Mouse (Mus musculus) brain, embryonic 14.5 days (tissue): Measurements from ENCODE around the gene Slc35e4. TPM values are rescaled to one million over a fixed set of nuclear protein-coding genes. Genes with fewer than 3 reads are reported as not detected.

ENCODE experiments used
- DNase-seq: peaks from one replicate; pipeline ENCODE4 v3.0.0-alpha.2; 2011; ENCODE audit warnings: low read depth
- CTCF ChIP-seq: fragments of 200-500 bp; IDR thresholded peaks from 2 replicates; pipeline ENCODE4 v1.5.1; 2012; ENCODE audit warnings: inconsistent platforms, mild to moderate bottlenecking, moderate library complexity, borderline replicate concordance; ENCODE audit not compliant: insufficient read depth, insufficient read length; ENCODE audit errors: extremely low read depth
- POLR2A ChIP-seq: fragments of 200-500 bp; IDR thresholded peaks from 2 replicates; pipeline ENCODE4 v1.6.1; 2012; ENCODE audit warnings: mild to moderate bottlenecking, inconsistent platforms, borderline replicate concordance; ENCODE audit not compliant: poor library complexity, insufficient read depth, insufficient read length, severe bottlenecking; ENCODE audit errors: extremely low read depth
- polyA plus RNA-seq: library from polyadenylated mRNA; depleted of rRNA; stranded (reverse); fragments of >200 nt; gene quantifications from 2 replicates; pipeline ENCODE4 v1.2.3, GENCODE M21; 2012; rRNA removed

The Slc35e4 gene
- polyA plus RNA-seq, 1 experiment, result 13.5 TPM

- no peak for TF ChIP-seq POLR2A
- DNase-seq, result peak; percentile 24
These were observed 27.1 kb downstream of the Slc35e4 start for GRCm38 (mm10) chr11:3887331-3887730.

DNA sequence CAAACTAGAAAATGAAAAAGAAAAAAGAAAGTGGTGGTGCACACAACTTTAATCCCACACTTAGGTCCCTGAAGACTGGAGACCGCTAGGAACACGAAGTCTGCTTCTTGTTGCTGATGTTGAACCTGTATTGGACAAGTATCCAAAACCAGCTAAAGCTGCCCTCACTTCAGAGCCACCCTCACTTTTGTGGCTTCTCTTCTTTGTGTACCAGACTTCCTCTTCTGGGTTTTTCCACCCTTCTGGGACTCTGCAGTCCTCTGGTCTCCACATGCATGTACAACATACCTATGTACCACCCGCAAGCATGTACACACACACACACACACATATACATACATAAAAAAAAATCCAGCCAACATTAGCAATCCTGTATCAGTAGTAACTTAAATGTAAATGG, 30.8 kb downstream of the Slc35e4 start:
- DNase-seq, result no peak
- TF ChIP-seq POLR2A, result no peak
- no peak for TF ChIP-seq CTCF

- DNase-seq, result peak; percentile 84
- peak; percentile 75; the same call in 1 of the 2 replicates for TF ChIP-seq CTCF
- no peak for TF ChIP-seq POLR2A
These were observed 34.6 kb downstream of the Slc35e4 start for GRCm38 (mm10) chr11:3879836-3880235.

DNA sequence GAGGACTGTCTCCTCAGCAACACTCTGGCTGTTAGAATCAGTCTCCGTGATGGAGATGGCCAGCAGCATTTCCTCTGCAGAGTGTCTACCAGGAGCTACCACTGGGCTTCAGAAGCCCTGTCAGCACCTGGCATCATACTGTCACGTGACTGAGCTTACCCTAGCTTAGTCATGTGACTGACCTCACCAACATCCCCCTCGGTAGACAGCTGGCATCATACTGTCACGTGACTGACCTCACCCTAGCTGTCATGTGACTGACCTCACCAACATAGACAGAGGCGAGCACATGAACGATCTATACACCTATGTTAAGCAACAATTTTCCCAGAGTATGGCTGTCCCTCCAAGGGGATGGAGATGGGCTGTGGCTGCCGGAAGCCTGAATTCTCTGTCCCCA, 35.8 kb downstream of the Slc35e4 start:
- TF ChIP-seq POLR2A, result no peak
- no peak for TF ChIP-seq CTCF

DNA sequence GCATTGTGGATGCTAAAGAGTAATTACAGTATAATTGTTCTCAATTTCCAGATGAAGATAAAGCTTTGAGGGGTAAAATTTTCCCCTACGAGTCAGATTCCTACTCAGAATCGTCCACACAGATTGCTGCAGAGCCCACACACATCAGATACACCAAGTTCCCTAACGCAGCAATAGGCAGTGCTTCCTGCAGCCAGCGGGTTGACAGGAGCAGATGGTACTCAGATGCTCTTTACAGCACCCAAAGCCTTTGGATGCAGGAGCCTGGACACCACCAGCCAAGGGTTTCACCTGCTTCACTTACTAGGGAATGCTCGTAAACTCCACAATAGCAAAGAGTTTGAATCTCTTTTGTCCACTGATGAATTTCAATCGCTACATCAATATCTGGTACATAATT, 38.0 kb downstream of the Slc35e4 start:
- no peak for DNase-seq
- TF ChIP-seq CTCF (no peak), POLR2A (no peak)

More for the DNA sequence above, 35.8 kb downstream of the Slc35e4 start:
- no peak for DNase-seq

GRCm38 (mm10) chr11:3864343-3864742, 50.1 kb downstream of the Slc35e4 start:
- peak; percentile 37 for DNase-seq
- no peak for TF ChIP-seq POLR2A
- TF ChIP-seq CTCF, result no peak

GRCm38 (mm10) chr11:3863454-3864112, 50.9 kb downstream of the Slc35e4 start, which contains the start of gene Osbp2:
Gene Osbp2 (minus strand): TSS chr11:3863903.
- peak; percentile 85 for DNase-seq
- TF ChIP-seq CTCF (peak; percentile 43; the same call in 1 of the 2 replicates), POLR2A (peak; percentile 44; the same call in 1 of the 2 replicates)

DNA sequence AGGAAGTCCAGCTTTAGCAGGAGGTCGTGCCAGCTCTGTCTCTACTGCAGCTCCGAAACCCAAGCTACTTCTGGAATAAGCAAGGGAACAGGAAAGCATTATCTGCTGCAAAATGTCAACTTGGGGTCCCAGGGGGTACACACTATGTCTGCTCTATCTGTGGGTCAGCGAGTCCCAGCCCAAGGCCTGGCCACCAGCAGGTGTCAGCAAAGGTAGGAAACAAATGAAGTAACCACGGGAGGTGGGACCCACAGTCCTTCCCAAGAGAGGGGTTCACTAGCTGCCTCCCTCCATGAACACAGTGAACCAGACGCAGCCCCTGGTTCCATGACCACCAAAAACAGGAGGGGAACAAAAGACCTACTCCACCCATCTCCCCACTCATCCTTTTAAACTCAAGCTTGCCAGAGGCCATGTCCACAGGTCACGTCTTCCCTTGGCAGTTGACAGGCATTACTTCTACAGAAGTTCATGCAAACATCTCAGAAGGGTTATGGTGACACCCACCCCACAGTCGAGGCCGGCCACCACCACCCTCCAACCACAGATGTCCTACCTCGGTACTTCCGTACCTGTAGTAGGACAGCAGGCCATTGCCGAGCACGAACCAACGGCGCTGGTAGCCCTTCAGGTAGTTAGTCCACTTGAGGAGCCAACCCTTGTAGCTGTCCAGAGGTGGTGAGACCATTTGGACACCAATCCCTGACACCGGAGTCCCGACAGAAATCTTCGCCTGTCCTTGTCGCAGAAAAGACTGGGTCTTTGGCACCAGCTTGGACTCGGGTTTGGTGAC, 51.6 kb downstream of the Slc35e4 start:
- no peak for TF ChIP-seq POLR2A
- TF ChIP-seq CTCF, result no peak
- DNase-seq, result no peak

- no peak for DNase-seq
- TF ChIP-seq CTCF, result no peak
- no peak for TF ChIP-seq POLR2A
These were observed 54.1 kb downstream of the Slc35e4 start for GRCm38 (mm10) chr11:3860361-3860760.

- TF ChIP-seq CTCF, result no peak
- TF ChIP-seq POLR2A, result no peak
- no peak for DNase-seq
These were observed 54.7 kb downstream of the Slc35e4 start for GRCm38 (mm10) chr11:3859778-3860177.

- DNase-seq, result no peak
- TF ChIP-seq CTCF (no peak), POLR2A (no peak)
These were observed 56.6 kb downstream of the Slc35e4 start for GRCm38 (mm10) chr11:3857902-3858301.

Other genes starting within 250 kb of the Slc35e4 start
- 18.4 and 26.2 TPM in 2 replicates for gene Osbp2, start 50.8 kb downstream of the Slc35e4 start, polyA plus RNA-seq
- 0.67 and 1.0 TPM in 2 replicates for gene 4921536K21Rik, start 19.6 kb downstream of the Slc35e4 start, polyA plus RNA-seq
- gene Dusp18, start 19.4 kb downstream of the Slc35e4 start, polyA plus RNA-seq, result 17.6 and 26.4 TPM in 2 replicates
- 21.2 and 27.4 TPM in 2 replicates for gene Tcn2, start 17.5 kb upstream of the Slc35e4 start, polyA plus RNA-seq
- 57.9 and 58.0 TPM in 2 replicates for gene Pes1, start 49.3 kb upstream of the Slc35e4 start, polyA plus RNA-seq
- 0.05 TPM in 1 of 2 replicates, not detected in the other for gene 4930556J24Rik, start 62.1 kb upstream of the Slc35e4 start, polyA plus RNA-seq
- gene Gal3st1, start 69.0 kb upstream of the Slc35e4 start, polyA plus RNA-seq, result 3.2 and 5.3 TPM in 2 replicates
- gene Sec14l4, start 116.8 kb upstream of the Slc35e4 start, polyA plus RNA-seq, result 0.05 TPM in 1 of 2 replicates, not detected in the other
- 0.23 and 0.29 TPM in 2 replicates for gene Sec14l3, start 150.2 kb upstream of the Slc35e4 start, polyA plus RNA-seq
- gene Mtfp1, start 180.8 kb upstream of the Slc35e4 start, polyA plus RNA-seq, result 5.7 and 5.9 TPM in 2 replicates
- 4.1 and 5.9 TPM in 2 replicates for gene Sec14l2, start 208.8 kb upstream of the Slc35e4 start, polyA plus RNA-seq
- 60.4 and 66.1 TPM in 2 replicates for gene Rnf215, start 220.5 kb upstream of the Slc35e4 start, polyA plus RNA-seq
- 13.2 and 15.1 TPM in 2 replicates for gene Ccdc157, start 245.6 kb upstream of the Slc35e4 start, polyA plus RNA-seq
- gene Sf3a1, start 245.7 kb upstream of the Slc35e4 start, polyA plus RNA-seq, result 70.4 and 84.0 TPM in 2 replicates